Mouse (Mus musculus) heart, adult 2 months (tissue): ENCODE data around the gene 9130008F23Rik. TPM values are rescaled to one million over a fixed set of nuclear protein-coding genes. Genes with fewer than 3 reads are reported as not detected.

ENCODE experiments used
- DNase-seq, 2 experiments: peaks; one replicate each; pipeline ENCODE4 v3.0.0; 2021
- H3K27ac ChIP-seq: fragments of 200-600 bp; 2 replicates; pipeline ENCODE4 v1.8.1; 2022
- H3K27me3 ChIP-seq: fragments of 200-500 bp; 2 replicates; pipeline ENCODE4 v1.6.1; 2012; ENCODE audit warnings: mild to moderate bottlenecking, low read length, inconsistent platforms, mixed read lengths; ENCODE audit not compliant: control insufficient read depth, insufficient read depth
- H3K36me3 ChIP-seq: fragments of 200-500 bp; 2 replicates; pipeline ENCODE4 v1.6.1; 2012; ENCODE audit warnings: low read length, inconsistent platforms; ENCODE audit not compliant: control insufficient read depth, insufficient read depth
- H3K4me1 ChIP-seq: fragments of 200-500 bp; 2 replicates; pipeline ENCODE4 v1.6.1; 2011; ENCODE audit warnings: low read length; ENCODE audit not compliant: control insufficient read depth, insufficient read depth
- H3K4me3 ChIP-seq: fragments of 200-600 bp; 2 replicates; pipeline ENCODE4 v1.8.1; 2022
- H3K79me2 ChIP-seq: fragments of 200-500 bp; replicated peaks from 2 replicates; pipeline ENCODE4 v1.6.1; 2012; ENCODE audit warnings: mild to moderate bottlenecking, inconsistent platforms, low read length, moderate library complexity, mixed read lengths; ENCODE audit not compliant: control insufficient read depth, insufficient read depth
- H3K9ac ChIP-seq: fragments of 200-500 bp; 2 replicates; pipeline ENCODE4 v1.6.1; 2012; ENCODE audit warnings: low read depth, mild to moderate bottlenecking, control low read depth, inconsistent platforms, low read length, mixed read lengths
- CTCF ChIP-seq: fragments of 200-600 bp; IDR thresholded peaks from 2 replicates; pipeline ENCODE4 v1.8.1; 2022; ENCODE audit warnings: antibody characterized with exemption, mild to moderate bottlenecking, moderate library complexity
- EP300 ChIP-seq: fragments of 200-500 bp; IDR thresholded peaks from 2 replicates; pipeline ENCODE4 v1.6.1; 2011; ENCODE audit warnings: low read depth, low read length, control low read depth; ENCODE audit not compliant: insufficient read depth
- POLR2A ChIP-seq: fragments of 200-500 bp; IDR thresholded peaks from 2 replicates; pipeline ENCODE4 v1.6.1; 2011; ENCODE audit warnings: mild to moderate bottlenecking, low read depth, low read length, control low read depth; ENCODE audit not compliant: insufficient read depth
- WGBS: fragments of 180-500 bp; shearing (Covaris S2); methylation state at CpG from one replicate; pipeline ENCODE4 v1.1.7; 2018; 5-methylcytosine and 5-hydroxymethylcytosine counted together
- intact Hi-C: fragments of 180-260 bp; cut with DNase I; formaldehyde crosslinking; loops from one replicate; pipeline ENCODE4 v1.15.1; 2025
- polyA plus RNA-seq: library from polyadenylated mRNA; depleted of rRNA; stranded (reverse); fragments of >200 nt; gene quantifications from 2 replicates; pipeline ENCODE4 v1.2.3, GENCODE M21; 2012; rRNA removed
- total RNA-seq, 2 experiments: library from RNA; stranded (reverse); gene quantifications; 2 replicates each; pipeline ENCODE4 v1.2.3; 2021

The 9130008F23Rik gene
- total and polyA plus RNA-seq, 3 experiments = 0.30 to 1.1 (median 0.65) TPM

DNA sequence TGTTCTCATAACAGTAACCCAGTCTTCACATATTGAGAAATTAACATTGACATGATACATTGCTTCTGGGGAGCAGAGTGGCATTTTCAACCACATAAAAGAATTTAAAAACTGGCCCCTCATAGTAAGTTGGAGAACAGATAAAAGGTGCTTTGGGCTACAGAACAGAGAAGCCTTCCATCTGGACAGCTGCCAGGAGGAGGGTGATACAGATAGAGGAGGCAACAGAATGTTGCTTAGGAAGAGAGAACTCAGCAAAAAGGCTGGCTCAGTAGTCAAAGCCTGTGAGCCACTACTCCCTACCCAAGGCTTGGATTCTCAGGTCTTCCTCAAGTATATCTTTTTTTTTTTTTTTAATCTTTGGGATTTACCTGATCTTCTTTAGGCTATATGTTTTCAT is 25.3 kb downstream of the 9130008F23Rik start:
- Histone ChIP-seq H3K79me2 (no peaks in the 10 kb centered on the region), H3K27ac (no peak overlapping the region), H3K27me3 (no peaks in the 10 kb centered on the region), H3K9ac (no peak overlapping the region), H3K4me3 (no peak overlapping the region), H3K36me3 (no peaks in the 10 kb centered on the region), H3K4me1 (no peaks in the 10 kb centered on the region)
- no peak for DNase-seq
- TF ChIP-seq POLR2A = no peak
- no peak for TF ChIP-seq CTCF
- no peak for TF ChIP-seq EP300
- intact Hi-C loops = no loop called here

DNA sequence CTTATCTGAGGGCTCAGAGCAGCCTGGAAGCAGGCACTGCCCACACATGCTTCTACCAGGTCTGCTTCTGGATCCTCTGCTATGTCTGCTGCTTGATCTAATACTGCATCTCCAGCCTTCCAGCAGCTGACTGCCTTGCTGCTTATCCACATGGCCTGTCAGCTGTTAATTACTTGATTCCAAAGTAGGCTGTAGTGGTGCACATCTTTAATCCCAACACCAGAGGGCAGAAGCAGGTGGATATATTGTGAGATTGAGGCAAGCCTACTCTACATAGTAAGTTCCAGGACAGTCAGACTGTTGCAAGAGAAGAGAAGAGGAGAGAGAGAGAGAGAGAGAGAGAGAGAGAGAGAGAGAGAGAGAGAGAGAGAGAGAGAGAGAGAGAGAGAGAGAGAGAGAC is 43.1 kb downstream of the 9130008F23Rik start:
- Histone ChIP-seq H3K4me1 (no peaks in the 10 kb centered on the region), H3K36me3 (no peaks in the 10 kb centered on the region), H3K4me3 (no peak overlapping the region), H3K27me3 (no peaks in the 10 kb centered on the region), H3K9ac (no peak overlapping the region), H3K79me2 (no peaks in the 10 kb centered on the region), H3K27ac (no peak overlapping the region)
- DNase-seq = no peak
- intact Hi-C loops = loop anchor here (2.0 kb wide), 1 partner anchor 59 kb away; no protein-coding TSS in a partner anchor
- TF ChIP-seq CTCF (peak; percentile 56), EP300 (no peak)

DNA sequence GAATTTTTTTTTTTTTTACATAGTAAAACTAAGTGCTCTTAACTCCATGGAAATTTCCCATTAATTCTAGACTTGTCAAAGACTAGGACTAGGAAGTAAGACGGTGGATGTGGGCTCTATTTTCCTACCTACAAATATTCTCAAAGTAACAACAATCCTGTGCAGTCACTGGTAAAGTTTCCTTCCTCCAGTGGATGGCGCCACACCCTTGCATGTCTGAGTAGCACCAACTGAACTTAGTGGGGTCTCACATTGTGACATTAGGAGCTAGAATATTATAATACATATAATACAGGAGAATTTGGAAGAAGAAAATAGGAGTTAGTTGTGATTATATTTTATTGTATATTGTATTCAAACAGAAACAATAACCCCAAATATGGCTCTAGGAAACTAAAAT is 48.5 kb downstream of the 9130008F23Rik start:
- no peaks in the 10 kb centered on the region for H3K36me3 ChIP-seq
- no peaks in the 10 kb centered on the region for H3K4me1 ChIP-seq
- 30% methylated on average over 2 of the region's 2 CpGs for WGBS
- no peak overlapping the region for H3K27ac ChIP-seq
- DNase-seq = no peak
- TF ChIP-seq EP300 (no peak), CTCF (peak; percentile 42), POLR2A (no peak)
- H3K79me2 ChIP-seq = no peaks in the 10 kb centered on the region
- H3K27me3 ChIP-seq = no peaks in the 10 kb centered on the region
- H3K9ac ChIP-seq = no peak overlapping the region
- no peak overlapping the region for H3K4me3 ChIP-seq
- intact Hi-C loops = no loop called here

Other genes with a start within 250 kb of the 9130008F23Rik start
- not detected for gene Esp3, start 248.5 kb downstream of the 9130008F23Rik start, total RNA-seq
- not detected in 2 replicates for gene Esp3, start 248.5 kb downstream of the 9130008F23Rik start, polyA plus RNA-seq
- not detected for gene Esp1, start 153.4 kb downstream of the 9130008F23Rik start, total RNA-seq
- not detected in 2 replicates for gene Esp1, start 153.4 kb downstream of the 9130008F23Rik start, polyA plus RNA-seq
- not detected for gene Crisp2, start 73.6 kb downstream of the 9130008F23Rik start, total RNA-seq
- gene Crisp2, start 73.6 kb downstream of the 9130008F23Rik start, polyA plus RNA-seq = 0.10 and 0.56 TPM in 2 replicates
- gene Rhag, start 69.4 kb downstream of the 9130008F23Rik start, total RNA-seq = under 1 TPM; 0.21 to 0.55 TPM
- gene Rhag, start 69.4 kb downstream of the 9130008F23Rik start, polyA plus RNA-seq = 0.08 and 0.09 TPM in 2 replicates
- gene Glyatl3, start 33.8 kb upstream of the 9130008F23Rik start, total RNA-seq = not detected
- not detected in 2 replicates for gene Glyatl3, start 33.8 kb upstream of the 9130008F23Rik start, polyA plus RNA-seq
- gene Mut, start 54.1 kb upstream of the 9130008F23Rik start, total RNA-seq = 100 to 1,000 TPM; 146 to 171 TPM
- gene Mut, start 54.1 kb upstream of the 9130008F23Rik start, polyA plus RNA-seq = 30.8 and 56.6 TPM in 2 replicates
- 1 to 10 TPM; 5.4 to 7.3 TPM for gene Cenpq, start 54.5 kb upstream of the 9130008F23Rik start, total RNA-seq
- gene Cenpq, start 54.5 kb upstream of the 9130008F23Rik start, polyA plus RNA-seq = 1.5 and 2.3 TPM in 2 replicates